Mouse (Mus musculus) hindlimb bud, embryonic 11.5 days (tissue): ENCODE results near the gene Slc26a9.
"Not testable (repeated sequence)": the region's sequence is repeated elsewhere in the genome, so short reads cannot be mapped to it uniquely, and the experiment has no call there.

Experiments used
- DNase-seq: peaks from one replicate; pipeline ENCODE4 v3.0.0-alpha.2; 2012; ENCODE audit warnings: low read depth, low spot score; ENCODE audit errors: extremely low spot score

Slc26a9 gene

DNA sequence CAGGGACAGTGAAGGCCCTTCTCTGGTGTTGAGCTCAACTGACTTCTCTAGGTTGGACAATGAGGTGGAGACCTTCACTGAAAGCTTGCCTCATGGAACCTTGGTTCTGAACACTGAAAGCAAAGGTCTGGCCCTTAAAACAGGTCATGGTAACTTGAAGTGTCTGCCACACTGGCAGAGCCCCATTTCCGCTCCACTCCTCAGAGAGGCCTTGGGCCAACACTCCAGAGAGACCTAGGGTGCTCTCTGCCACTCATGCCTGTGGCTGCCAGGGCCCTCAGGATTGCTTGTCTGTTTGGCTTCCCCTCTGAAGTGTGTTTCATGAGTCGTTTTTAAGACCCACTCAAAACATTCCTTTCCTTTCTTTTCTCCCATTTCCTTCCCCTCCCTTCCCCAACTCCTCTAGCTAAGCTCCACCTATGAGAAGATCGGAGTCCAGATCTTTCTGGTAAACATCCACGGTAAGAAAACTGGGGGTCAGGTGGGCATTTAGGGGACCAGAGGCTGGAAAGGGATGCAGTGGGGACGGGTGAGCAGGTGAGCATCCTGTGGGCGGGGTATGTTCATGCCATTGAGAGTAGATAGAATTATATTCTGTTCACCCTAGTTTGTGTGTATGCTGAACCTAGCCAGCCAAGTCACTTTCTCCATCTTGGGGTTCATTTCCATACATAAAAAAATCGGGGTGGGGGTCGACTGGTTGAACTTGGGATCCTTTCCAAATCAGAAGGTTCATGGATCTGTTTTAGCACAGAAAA lies 20.9 kb downstream of the Slc26a9 start:
- DNase-seq = no peak

DNA sequence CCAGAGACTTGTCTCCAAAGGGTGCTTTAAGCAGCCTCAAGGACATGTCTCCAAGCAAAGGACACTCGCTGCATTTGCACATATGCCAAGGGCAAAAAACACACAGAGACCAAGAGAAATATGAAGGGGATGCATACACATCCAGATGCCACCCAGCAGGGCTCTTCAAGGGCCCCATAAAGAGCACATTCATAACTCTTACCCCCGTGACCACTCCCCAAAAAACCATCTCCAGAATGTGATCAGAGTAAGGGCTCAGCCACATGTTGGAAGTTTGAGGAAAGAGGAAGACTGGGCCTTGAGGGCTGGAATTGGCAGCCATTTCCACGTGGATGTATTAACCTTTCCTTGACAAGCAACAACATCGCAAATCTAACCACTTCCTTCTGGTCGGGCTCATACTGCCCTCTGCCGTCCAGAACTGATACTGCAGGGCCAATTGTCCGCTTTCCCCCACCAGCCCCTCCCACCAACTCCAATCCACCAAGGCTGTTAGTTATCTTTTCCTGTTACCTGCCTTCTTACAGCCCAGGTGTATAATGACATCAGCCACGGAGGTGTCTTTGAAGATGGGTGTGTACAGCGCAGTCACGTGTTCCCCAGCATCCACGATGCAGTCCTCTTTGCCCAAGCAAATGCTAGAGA lies 21.7 kb downstream of the Slc26a9 start:
- DNase-seq = peak; percentile 56

GRCm38 (mm10) chr1:131769296-131769695 lies 25.5 kb downstream of the Slc26a9 start:
- no peak for DNase-seq

DNA sequence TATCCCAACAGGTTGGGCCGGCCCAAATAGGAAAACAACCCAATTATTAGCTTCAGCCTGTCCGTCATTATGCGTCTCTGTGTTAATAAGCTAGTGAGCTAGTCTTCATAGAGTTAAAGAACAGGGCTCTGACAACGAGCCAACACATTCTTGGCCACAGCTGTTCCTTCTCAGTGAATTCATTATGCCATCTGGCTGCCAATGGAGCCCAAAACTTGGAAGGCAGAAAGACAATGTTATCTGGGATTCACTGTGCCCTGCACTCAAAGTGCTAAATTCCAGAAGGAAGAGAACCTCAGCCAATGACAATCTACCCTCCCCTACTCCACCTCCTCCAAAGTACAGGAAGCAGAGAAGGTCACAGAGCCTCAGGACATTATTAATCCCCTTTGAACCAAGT lies 26.8 kb downstream of the Slc26a9 start:
- DNase-seq = no peak

- no peak for DNase-seq
Measured at GRCm38 (mm10) chr1:131771440-131771839, 27.6 kb downstream of the Slc26a9 start.

DNA sequence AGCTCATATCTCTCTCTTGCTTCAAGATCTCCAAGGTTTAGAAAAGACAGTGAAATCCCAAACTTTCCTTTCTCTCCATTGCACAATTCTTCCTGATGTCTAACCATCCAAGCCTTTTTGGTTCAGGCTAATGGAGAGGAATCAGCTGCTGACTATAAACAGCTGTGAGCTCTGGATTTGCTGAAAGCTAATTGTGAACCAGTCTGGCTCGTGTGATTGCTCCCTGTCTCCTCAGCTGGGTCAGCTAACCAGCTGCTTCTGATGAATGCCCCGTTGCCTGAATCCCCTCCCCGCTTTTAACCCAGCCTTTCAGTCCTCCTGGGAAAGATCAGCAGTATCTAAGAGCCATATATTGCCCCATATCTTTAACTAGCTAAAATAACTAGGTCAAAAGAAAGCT lies 50.8 kb downstream of the Slc26a9 start:
- no peak for DNase-seq

DNA sequence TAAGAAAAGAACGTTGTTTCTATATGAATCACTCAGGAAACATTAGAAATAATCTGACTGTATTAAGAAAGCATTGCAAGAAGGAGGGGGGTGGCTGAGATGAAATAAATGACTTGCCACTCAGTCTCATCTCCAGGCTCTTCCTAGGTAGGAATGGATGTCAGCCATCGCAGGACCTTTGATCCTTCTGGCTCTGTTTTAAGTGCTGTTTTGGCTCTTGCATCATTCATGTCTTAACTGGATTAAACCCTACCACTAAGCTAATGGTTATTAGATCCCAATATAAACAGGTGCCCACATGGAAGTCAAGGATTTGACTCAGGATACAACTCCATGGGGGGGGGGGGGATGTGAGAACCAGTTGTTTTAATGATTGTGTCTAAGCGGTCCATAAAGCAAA lies 51.3 kb downstream of the Slc26a9 start:
- no peak for DNase-seq

DNA sequence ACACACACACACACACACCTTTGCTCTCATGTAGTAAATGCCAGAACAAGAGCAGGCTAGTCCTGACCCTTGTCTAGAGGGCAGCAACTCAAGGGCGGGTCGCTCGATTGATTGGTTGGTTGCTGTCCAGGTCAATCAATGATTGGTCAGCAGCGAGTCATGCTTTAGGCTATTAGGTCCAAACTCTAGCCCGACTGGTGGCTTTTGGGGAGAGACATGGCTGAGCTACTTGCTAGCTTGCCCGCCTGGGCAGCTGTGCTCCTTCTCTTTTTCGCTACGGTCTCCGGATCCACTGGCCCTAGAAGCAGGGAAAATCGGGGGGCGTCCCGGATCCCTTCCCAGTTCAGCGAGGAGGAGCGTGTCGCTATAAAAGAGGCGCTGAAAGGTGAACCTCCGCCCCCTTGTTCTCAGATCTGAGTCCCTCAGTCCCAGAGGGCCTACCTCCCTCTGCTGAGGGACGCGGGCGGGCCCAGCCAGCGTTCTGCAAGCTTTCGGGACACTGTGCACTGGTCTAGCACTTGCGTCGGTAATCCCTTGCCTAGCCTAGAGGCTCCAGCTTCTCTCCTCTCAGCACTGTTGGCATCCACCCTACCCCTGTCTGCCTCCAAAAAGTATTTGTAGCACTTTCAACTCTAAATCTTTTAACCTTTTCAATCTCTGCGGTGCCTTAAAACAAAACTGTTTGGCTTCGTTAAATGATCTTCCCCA lies 53.5 kb downstream of the Slc26a9 start, which contains the start of gene Pm20d1:
Gene Pm20d1 (plus strand): TSS at position 180 of the 708 bp plus-strand sequence.
- DNase-seq = peak; percentile 37

DNA sequence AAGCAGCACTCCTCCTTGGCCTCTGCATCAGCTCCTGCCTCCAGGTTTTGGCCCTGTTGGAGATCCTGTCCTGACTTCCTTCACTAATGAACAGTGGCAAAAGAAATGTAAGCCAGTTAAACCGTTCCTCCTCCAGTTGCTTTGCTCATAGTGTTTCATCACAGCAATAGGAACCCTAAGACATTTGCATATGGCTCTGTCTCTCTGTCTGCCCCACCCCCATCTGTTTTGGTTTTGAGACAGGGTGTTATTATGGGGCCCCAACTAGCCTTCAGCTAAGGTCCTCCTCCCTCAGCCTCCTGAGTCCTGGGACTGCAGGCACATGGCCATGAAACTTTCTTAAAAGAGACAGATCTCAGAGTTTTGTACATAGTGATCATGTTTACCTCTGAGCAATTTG lies 56.2 kb downstream of the Slc26a9 start:
- DNase-seq = no peak

DNA sequence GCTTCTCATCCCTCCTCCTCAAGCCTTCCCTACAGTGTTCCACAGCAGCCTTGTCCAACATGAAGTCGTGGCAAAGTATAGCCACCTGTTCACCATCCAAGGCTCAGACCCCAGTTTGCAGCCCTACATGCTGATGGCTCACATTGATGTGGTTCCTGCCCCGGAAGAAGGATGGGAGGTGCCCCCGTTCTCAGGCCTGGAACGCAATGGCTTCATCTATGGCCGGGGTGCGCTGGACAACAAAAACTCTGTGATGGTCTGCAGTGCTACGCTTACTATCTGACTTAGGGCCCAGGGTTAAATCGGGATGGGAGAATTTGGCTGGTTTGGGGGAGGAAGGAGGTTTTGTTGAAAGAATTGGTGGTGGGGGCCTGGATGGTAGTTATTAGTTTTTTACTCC lies 57.2 kb downstream of the Slc26a9 start:
- DNase-seq = no peak

- DNase-seq = no peak
Measured at GRCm38 (mm10) chr1:131802652-131803051, 58.8 kb downstream of the Slc26a9 start.

GRCm38 (mm10) chr1:131804166-131804565 lies 60.3 kb downstream of the Slc26a9 start:
- no peak for DNase-seq

DNA sequence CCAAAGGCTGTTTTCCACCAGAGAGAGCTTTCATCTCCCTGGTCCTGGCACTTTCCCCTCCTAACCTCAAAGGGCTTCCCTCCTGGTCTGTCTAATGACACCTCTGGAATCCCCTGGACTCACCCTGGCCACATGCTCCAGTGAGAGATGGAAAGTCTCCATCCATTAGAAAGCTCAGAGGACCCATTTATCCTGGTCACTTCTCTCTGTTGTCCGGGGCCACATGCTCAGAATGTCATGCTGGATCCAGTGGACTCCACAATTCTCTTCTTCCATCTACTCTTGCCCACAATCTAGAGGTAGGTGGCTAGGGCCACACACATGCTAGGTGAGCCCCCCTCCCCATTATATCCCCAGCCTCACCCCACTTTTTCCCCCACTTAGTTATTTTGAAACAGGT lies 65.2 kb downstream of the Slc26a9 start:
- no peak for DNase-seq

DNA sequence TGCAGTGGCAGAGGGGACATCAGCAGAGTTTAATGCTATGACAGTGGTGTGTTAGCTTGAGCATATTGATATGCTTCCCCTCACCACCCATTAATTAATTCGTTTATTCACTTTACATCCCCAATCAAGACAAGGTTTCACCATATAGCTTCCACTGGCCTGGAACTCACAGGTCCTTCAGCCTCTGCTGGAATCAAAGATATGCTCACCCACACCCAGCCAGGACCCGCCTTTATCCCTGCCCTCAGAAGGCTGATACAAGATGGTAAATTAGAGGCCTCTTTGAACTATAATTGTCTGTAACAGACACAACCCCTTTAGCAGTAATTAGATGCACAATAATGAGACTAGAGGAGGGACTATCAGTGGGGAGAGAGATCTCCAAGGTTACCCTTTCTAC lies 65.8 kb downstream of the Slc26a9 start:
- no peak for DNase-seq

- DNase-seq = no peak
Measured at GRCm38 (mm10) chr1:131811393-131811792, 67.6 kb downstream of the Slc26a9 start.

- DNase-seq = no peak
Measured at GRCm38 (mm10) chr1:131812006-131812405, 68.2 kb downstream of the Slc26a9 start.

DNA sequence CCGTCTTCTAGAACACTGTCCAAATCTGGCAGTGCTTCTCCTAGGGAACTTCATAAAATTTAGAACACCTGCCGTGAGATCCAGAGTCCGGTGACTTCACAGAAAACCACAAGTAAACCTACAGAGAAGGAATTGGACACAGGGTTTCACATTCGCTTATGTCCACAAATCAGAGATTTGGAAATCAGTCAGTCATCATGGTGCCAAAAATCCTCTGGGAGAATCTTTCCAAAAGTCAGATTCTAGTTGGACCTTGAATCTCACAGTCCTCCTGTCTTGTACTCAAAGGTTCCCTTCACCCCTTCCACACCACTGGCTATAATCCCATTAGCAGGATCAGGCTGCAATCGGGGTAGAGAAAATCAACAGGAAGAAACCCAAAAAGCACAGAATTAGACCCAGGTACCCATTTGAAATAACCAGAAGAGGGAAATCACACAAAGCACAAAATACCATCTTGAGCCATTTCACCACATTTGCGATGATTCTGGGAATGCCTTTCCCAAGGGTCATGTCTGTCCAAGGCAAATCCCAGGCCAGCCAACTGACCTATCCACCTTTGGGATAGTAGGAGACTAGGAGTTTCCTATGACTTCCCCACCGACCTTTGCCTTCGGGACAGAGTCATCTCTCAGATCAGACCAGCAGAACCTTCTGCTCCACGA lies 68.9 kb downstream of the Slc26a9 start:
- no peak for DNase-seq

DNA sequence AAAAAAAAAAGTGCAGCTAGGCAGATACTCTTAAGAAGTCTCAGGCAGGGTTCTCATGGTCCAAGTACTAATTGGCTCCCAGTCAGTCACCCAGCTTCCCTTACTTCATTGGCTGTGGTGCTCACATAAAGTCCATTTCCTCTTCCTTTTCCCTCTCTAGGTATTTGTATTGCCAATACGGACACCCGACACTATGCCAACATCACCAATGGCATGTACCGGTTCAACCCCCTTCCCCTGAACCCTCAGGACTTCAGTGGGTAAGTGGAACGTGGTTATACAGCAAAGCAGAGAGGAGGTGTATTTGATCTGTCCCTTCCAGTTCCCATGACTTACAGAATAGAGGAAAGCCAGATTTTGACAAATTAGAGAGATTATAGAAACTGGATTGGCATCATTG lies 69.9 kb downstream of the Slc26a9 start:
- DNase-seq = no peak

DNA sequence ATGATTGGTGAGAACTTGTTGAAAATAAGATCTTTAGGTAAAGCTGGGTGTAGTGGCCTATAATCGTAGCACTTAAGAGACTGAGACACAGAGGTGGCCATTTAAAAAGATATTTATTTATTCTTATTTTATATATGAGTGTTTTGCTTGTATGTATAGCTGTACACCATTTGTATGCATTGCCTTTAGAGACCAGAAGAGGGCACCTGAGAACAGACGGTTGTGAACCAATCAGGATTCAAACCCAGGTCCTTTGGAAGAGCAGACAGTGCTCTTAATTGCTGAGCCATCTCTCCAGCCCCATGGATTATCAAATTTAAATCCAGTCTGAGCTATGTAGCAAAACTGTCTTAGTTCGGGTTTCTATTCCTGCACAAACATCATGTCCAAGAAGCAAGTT lies 70.4 kb downstream of the Slc26a9 start:
- no peak for DNase-seq

DNA sequence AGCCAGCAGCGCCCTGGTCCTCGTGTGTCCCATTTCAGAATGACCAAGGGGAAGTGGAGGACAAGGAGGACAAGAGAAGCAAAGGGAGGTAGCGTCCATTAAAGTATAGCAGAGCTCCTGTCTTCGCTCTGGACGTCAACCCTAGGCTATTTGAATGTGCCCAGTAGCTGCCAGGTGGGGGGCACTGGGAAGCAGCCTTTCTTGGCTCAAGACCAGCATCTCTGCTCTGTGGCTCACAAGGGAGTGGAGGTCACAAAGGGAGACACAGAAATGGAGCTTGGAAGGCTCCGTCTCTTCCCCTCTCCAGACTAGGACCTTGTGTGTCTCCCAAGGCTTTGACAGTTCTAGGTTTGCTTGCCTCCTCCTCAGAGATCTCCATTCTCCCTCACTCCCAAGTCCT lies 73.1 kb downstream of the Slc26a9 start:
- DNase-seq = no peak

DNA sequence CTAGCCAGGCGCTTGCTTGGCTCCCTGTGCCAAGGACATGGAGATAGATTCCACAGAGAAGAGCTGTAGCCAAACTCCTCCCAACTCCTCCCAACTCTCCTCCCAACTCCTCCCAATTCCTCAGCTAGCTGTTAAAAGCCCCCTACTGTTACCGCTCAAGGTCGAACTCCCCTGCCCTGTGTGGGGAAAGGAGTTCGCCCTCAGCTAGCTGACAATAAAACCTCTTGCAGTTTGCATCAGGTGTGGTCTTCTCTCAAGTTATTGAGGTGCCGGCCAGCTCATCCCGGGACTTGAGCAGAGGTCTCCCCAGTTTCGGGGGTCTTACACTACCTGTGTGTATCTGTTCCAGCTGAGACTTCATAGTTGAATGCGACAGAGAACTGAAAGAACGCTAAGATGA lies 76.5 kb downstream of the Slc26a9 start:
- not testable (repeated sequence) for DNase-seq
